Mouse (Mus musculus) kidney, embryonic 14.5 days (tissue): ENCODE data around the gene Cnn3. TPM values are rescaled to one million over a fixed set of nuclear protein-coding genes. Genes with fewer than 3 reads are reported as not detected.

ENCODE experiments used
- ATAC-seq: fragments of 200-750 bp; cut with Nextera tagmentation; 2 replicates; pipeline ENCODE4 v1.8.0; 2017; ENCODE audit warnings: moderate number of reproducible peaks, mild to moderate bottlenecking, moderate TSS enrichment, moderate library complexity; ENCODE audit not compliant: low FRiP score, low TSS enrichment
- H3K27ac ChIP-seq: fragments of 300-500 bp; sonication (generic); 2 replicates; pipeline ENCODE4 v1.5.1; 2014; ENCODE audit warnings: low read depth, mild to moderate bottlenecking, low read length, moderate library complexity, mixed read lengths
- H3K27me3 ChIP-seq: fragments of 300-500 bp; sonication (generic); 2 replicates; pipeline ENCODE4 v1.6.1; 2014; ENCODE audit warnings: mild to moderate bottlenecking, low read length; ENCODE audit not compliant: control insufficient read depth, insufficient read depth
- H3K36me3 ChIP-seq: fragments of 300-500 bp; sonication (generic); 2 replicates; pipeline ENCODE4 v1.6.1; 2014; ENCODE audit warnings: low read length, mixed read lengths; ENCODE audit not compliant: control insufficient read depth, insufficient read depth
- H3K4me1 ChIP-seq: fragments of 300-500 bp; sonication (generic); 2 replicates; pipeline ENCODE4 v1.6.1; 2014; ENCODE audit warnings: low read length, mixed read lengths; ENCODE audit not compliant: control insufficient read depth, insufficient read depth
- H3K4me2 ChIP-seq: fragments of 300-500 bp; sonication (generic); replicated peaks from 2 replicates; pipeline ENCODE4 v1.6.1; 2014; ENCODE audit warnings: low read depth, mild to moderate bottlenecking, low read length
- H3K4me3 ChIP-seq: fragments of 300-500 bp; sonication (generic); 2 replicates; pipeline ENCODE4 v1.5.1; 2014; ENCODE audit warnings: mild to moderate bottlenecking, low read length
- H3K9ac ChIP-seq: fragments of 300-500 bp; sonication (generic); 2 replicates; pipeline ENCODE4 v1.6.1; 2014; ENCODE audit warnings: low read depth, mild to moderate bottlenecking, low read length, moderate library complexity
- H3K9me3 ChIP-seq: fragments of 300-500 bp; sonication (generic); 2 replicates; pipeline ENCODE4 v1.6.1; 2016; ENCODE audit warnings: low read length; ENCODE audit not compliant: control insufficient read depth
- WGBS: fragments of 180-500 bp; shearing (Covaris S2); extraction: QIAGEN DNeasy Blood & Tissue Kit; methylation state at CpG from one replicate; pipeline ENCODE4 v1.1.7; 2014; 5-methylcytosine and 5-hydroxymethylcytosine counted together
- polyA plus RNA-seq: library from polyadenylated mRNA; unstranded; fragments of >200 nt; fragmentation: Nextera tagmentation; extraction: Ambion mirVana; gene quantifications from 2 replicates; pipeline ENCODE4 v1.2.1, GENCODE M21; 2014

The Cnn3 gene
- polyA plus RNA-seq, 1 experiment from 2014 or later: 666 TPM

GRCm38 (mm10) chr3:121451404-121451803 lies 25.1 kb downstream of the Cnn3 start:
- no peaks in the 10 kb centered on the region for H3K9me3 ChIP-seq
- no peaks in the 10 kb centered on the region for H3K27me3 ChIP-seq
- peaks cover 24% of the 10 kb centered on the region for H3K4me1 ChIP-seq
- WGBS: 81% methylated on average over 10 of the region's 10 CpGs
- H3K4me3 ChIP-seq: no peak overlapping the region
- H3K4me2 ChIP-seq: no peak overlapping the region
- ATAC-seq: no peak
- H3K9ac ChIP-seq: no peak overlapping the region
- no peak overlapping the region for H3K27ac ChIP-seq
- H3K36me3 ChIP-seq: peaks cover 54% of the 10 kb centered on the region

- 69% methylated on average over 14 of the region's 14 CpGs for WGBS
- H3K9me3 ChIP-seq: no peaks in the 10 kb centered on the region
- H3K4me3 ChIP-seq: no peak overlapping the region
- no peak for ATAC-seq
- peaks cover 57% of the 10 kb centered on the region for H3K36me3 ChIP-seq
- no peak overlapping the region for H3K9ac ChIP-seq
- H3K4me1 ChIP-seq: no peaks in the 10 kb centered on the region
- no peak overlapping the region for H3K27ac ChIP-seq
- no peak overlapping the region for H3K4me2 ChIP-seq
- no peaks in the 10 kb centered on the region for H3K27me3 ChIP-seq
Measured at GRCm38 (mm10) chr3:121458545-121459492, 32.5 kb downstream of the Cnn3 start.

- no peak overlapping the region for H3K9ac ChIP-seq
- ATAC-seq: no peak; the same call in 1 of the 2 replicates
- H3K36me3 ChIP-seq: peaks cover 39% of the 10 kb centered on the region
- WGBS: 85% methylated on average over 16 of the region's 16 CpGs
- no peaks in the 10 kb centered on the region for H3K4me1 ChIP-seq
- H3K27me3 ChIP-seq: no peaks in the 10 kb centered on the region
- H3K4me3 ChIP-seq: no peak overlapping the region
- H3K4me2 ChIP-seq: no peak overlapping the region
- no peak overlapping the region for H3K27ac ChIP-seq
- no peaks in the 10 kb centered on the region for H3K9me3 ChIP-seq
Measured at GRCm38 (mm10) chr3:121460473-121461193, 34.3 kb downstream of the Cnn3 start.

- Histone ChIP-seq H3K4me1 (no peaks in the 10 kb centered on the region), H3K27ac (no peak overlapping the region), H3K27me3 (no peaks in the 10 kb centered on the region), H3K4me2 (no peak overlapping the region), H3K9me3 (no peaks in the 10 kb centered on the region), H3K36me3 (peaks cover 30% of the 10 kb centered on the region), H3K9ac (no peak overlapping the region), H3K4me3 (no peak overlapping the region)
- ATAC-seq: no peak
- 91% methylated on average over 13 of the region's 13 CpGs for WGBS
Measured at GRCm38 (mm10) chr3:121461477-121461876, 35.2 kb downstream of the Cnn3 start.

GRCm38 (mm10) chr3:121462782-121463181 lies 36.5 kb downstream of the Cnn3 start:
- H3K27ac ChIP-seq: no peak overlapping the region
- ATAC-seq: no peak
- 92% methylated on average over 3 of the region's 3 CpGs for WGBS
- no peaks in the 10 kb centered on the region for H3K4me1 ChIP-seq
- H3K4me3 ChIP-seq: no peak overlapping the region
- no peaks in the 10 kb centered on the region for H3K9me3 ChIP-seq
- peaks cover 18% of the 10 kb centered on the region for H3K36me3 ChIP-seq
- no peaks in the 10 kb centered on the region for H3K27me3 ChIP-seq
- no peak overlapping the region for H3K9ac ChIP-seq
- H3K4me2 ChIP-seq: no peak overlapping the region

GRCm38 (mm10) chr3:121464733-121465305 lies 38.5 kb downstream of the Cnn3 start:
- no peak for ATAC-seq
- Histone ChIP-seq H3K4me3 (no peak overlapping the region), H3K4me1 (peaks cover 7% of the 10 kb centered on the region), H3K27ac (no peak overlapping the region), H3K27me3 (no peaks in the 10 kb centered on the region), H3K9ac (no peak overlapping the region), H3K4me2 (no peak overlapping the region), H3K9me3 (no peaks in the 10 kb centered on the region), H3K36me3 (peaks cover 7% of the 10 kb centered on the region; the same call in 1 of the 2 replicates)
- 72% methylated on average over 7 of the region's 7 CpGs for WGBS

GRCm38 (mm10) chr3:121465795-121466194 lies 39.5 kb downstream of the Cnn3 start:
- no peaks in the 10 kb centered on the region for H3K27me3 ChIP-seq
- peaks cover 2% of the 10 kb centered on the region; the same call in 1 of the 2 replicates for H3K36me3 ChIP-seq
- no peak overlapping the region for H3K4me2 ChIP-seq
- no peak for ATAC-seq
- no peak overlapping the region for H3K27ac ChIP-seq
- 71% methylated on average over 10 of the region's 10 CpGs for WGBS
- no peaks in the 10 kb centered on the region for H3K9me3 ChIP-seq
- H3K4me1 ChIP-seq: peaks cover 7% of the 10 kb centered on the region
- no peak overlapping the region for H3K9ac ChIP-seq
- no peak overlapping the region for H3K4me3 ChIP-seq

- H3K4me1 ChIP-seq: peaks cover 7% of the 10 kb centered on the region
- no peak overlapping the region for H3K4me3 ChIP-seq
- no peak for ATAC-seq
- H3K9ac ChIP-seq: no peak overlapping the region
- WGBS: 61% methylated on average over 10 of the region's 10 CpGs
- H3K27me3 ChIP-seq: no peaks in the 10 kb centered on the region
- no peak overlapping the region for H3K4me2 ChIP-seq
- peak overlapping the region; percentile 24; the same call in 1 of the 2 replicates for H3K27ac ChIP-seq
- H3K36me3 ChIP-seq: no peaks in the 10 kb centered on the region
- no peaks in the 10 kb centered on the region for H3K9me3 ChIP-seq
Measured at GRCm38 (mm10) chr3:121467094-121467552, 40.8 kb downstream of the Cnn3 start.
